Mouse (Mus musculus) midbrain, embryonic 13.5 days (tissue): Measurements from ENCODE around the gene Nbeal2. TPM values are rescaled to one million over a fixed set of nuclear protein-coding genes. Genes with fewer than 3 reads are reported as not detected.
A peak's percentile ranks its signal among the peaks of the same experiment; 100 is the strongest.

Experiments
- ATAC-seq: fragments of 200-750 bp; cut with Nextera tagmentation; 2 replicates; pipeline ENCODE4 v1.8.0; 2017; ENCODE audit warnings: mild to moderate bottlenecking, moderate TSS enrichment, moderate library complexity
- H3K27ac ChIP-seq: fragments of 300-500 bp; sonication (generic); 2 replicates; pipeline ENCODE4 v1.5.1; 2015; ENCODE audit warnings: inconsistent platforms, mild to moderate bottlenecking, moderate library complexity
- H3K27me3 ChIP-seq: fragments of 300-500 bp; sonication (generic); 2 replicates; pipeline ENCODE4 v1.6.1; 2015; ENCODE audit warnings: mild to moderate bottlenecking, inconsistent platforms
- H3K36me3 ChIP-seq: fragments of 300-500 bp; sonication (generic); 2 replicates; pipeline ENCODE4 v1.6.1; 2015; ENCODE audit warnings: mild to moderate bottlenecking, inconsistent platforms
- H3K4me1 ChIP-seq: fragments of 300-500 bp; sonication (generic); replicated peaks from 2 replicates; pipeline ENCODE4 v1.6.1; 2015; ENCODE audit warnings: inconsistent platforms
- H3K4me2 ChIP-seq: fragments of 300-500 bp; sonication (generic); replicated peaks from 2 replicates; pipeline ENCODE4 v1.6.1; 2015; ENCODE audit warnings: moderate library complexity, mild to moderate bottlenecking, inconsistent platforms
- H3K4me3 ChIP-seq: fragments of 300-500 bp; sonication (generic); replicated peaks from 2 replicates; pipeline ENCODE4 v1.5.1; 2015; ENCODE audit warnings: mild to moderate bottlenecking, inconsistent platforms
- H3K9ac ChIP-seq: fragments of 300-500 bp; sonication (generic); replicated peaks from 2 replicates; pipeline ENCODE4 v1.6.1; 2015; ENCODE audit warnings: mild to moderate bottlenecking, inconsistent platforms
- H3K9me3 ChIP-seq: fragments of 300-500 bp; sonication (generic); 2 replicates; pipeline ENCODE4 v1.6.1; 2016; ENCODE audit warnings: mild to moderate bottlenecking, inconsistent platforms
- WGBS: fragments of 180-500 bp; shearing (Covaris S2); methylation state at CpG from one replicate; pipeline ENCODE4 v1.1.7; 2015; 5-methylcytosine and 5-hydroxymethylcytosine counted together
- polyA plus RNA-seq: library from polyadenylated mRNA; unstranded; fragments of >200 nt; fragmentation: Nextera tagmentation; extraction: Ambion mirVana; gene quantifications from 2 replicates; pipeline ENCODE4 v1.2.1, GENCODE M21; 2015

Nbeal2 gene
- polyA plus RNA-seq = 2.0 and 3.1 TPM in 2 replicates

DNA sequence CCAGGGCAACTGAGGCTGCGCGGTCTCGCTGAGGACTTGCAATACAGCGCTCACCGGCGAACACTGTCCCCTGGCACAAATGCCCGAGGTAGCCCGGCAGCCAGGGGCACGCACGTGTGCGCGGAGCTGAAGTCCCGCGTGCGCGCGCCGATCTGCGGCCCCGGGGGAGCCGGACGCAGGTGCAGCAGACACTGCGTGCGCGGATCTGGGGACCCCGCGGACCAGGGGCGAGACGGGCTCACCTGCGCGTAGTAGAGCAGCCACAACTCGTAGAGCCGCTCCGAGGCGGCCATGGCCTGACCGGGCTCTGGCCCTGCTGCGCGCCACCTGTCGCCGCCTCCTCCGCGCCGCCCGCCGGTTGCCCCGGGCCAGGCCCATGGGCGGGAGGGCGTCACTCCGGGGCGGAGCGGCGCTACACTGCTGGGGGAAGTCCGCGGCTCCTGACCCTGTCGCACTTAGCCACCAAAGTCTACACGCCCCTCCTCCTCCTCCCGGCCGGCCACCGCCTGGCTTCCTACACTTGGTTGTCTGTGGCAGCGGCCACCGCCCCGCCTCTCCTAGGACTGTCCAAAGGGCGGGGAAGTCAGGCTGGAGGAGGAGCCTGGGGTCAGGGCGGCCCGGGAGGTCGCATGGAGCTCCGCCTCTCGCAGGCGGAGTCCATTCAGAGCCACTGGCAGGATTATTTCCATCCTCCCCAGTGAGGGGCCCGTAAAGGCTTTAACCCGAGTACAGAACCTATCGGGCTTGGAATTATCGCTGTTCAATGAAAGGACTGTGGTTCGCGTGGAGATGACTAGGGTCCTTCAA lies at the start of gene Nbeal2:
Gene Nbeal2 (minus strand): TSS at position 507 of the 807 bp plus-strand sequence.
- Histone ChIP-seq H3K4me1 (peaks cover 76% of the 10 kb centered on the region), H3K9ac (peak within 1 kb of the TSS; percentile 80), H3K36me3 (0 out of 2 replicates have a peak, but pooled peaks cover under 1% of the 10 kb centered on the region), H3K4me3 (peak within 1 kb of the TSS; percentile 72), H3K27ac (peak within 1 kb of the TSS; percentile 30; the same call in 1 of the 2 replicates), H3K27me3 (peaks cover 29% of the 10 kb centered on the region), H3K9me3 (no peaks in the 10 kb centered on the region), H3K4me2 (peak within 1 kb of the TSS; percentile 99)
- peak; percentile 47 for ATAC-seq
- WGBS = under 1% methylated on average over 74 of the region's 75 CpGs

DNA sequence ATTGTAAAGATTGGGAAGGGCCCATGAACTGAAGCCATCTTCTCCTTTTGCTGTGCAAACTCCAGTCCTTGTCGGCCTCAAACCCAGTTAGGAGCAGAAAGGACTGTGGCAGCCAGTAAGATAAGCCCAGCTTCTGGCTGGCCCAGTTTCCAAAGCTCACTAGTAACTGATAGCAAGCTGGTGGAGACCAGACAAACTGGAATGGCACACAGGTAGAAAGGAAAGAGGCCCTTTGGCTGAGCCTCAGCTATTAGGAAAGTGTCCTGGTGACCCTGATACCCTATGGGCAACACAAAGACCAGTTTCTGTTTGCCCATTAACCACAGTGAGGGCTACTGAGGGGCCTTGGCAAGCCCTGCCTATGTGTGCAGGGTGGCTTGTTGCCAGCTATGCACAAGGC lies 48.9 kb upstream of the Nbeal2 start:
- Histone ChIP-seq H3K36me3 (peaks cover 17% of the 10 kb centered on the region), H3K4me1 (no peaks in the 10 kb centered on the region), H3K27ac (no peak overlapping the region), H3K4me2 (no peak overlapping the region), H3K9ac (no peak overlapping the region), H3K27me3 (no peaks in the 10 kb centered on the region), H3K4me3 (no peak overlapping the region), H3K9me3 (no peaks in the 10 kb centered on the region)
- ATAC-seq = no peak
- 87% methylated on average over 1 of the region's 1 CpGs for WGBS

GRCm38 (mm10) chr9:110701114-110702032 lies 47.4 kb upstream of the Nbeal2 start:
- Histone ChIP-seq H3K27me3 (no peaks in the 10 kb centered on the region), H3K4me3 (no peak overlapping the region), H3K9ac (no peak overlapping the region), H3K4me1 (no peaks in the 10 kb centered on the region), H3K4me2 (no peak overlapping the region), H3K9me3 (no peaks in the 10 kb centered on the region), H3K36me3 (peaks cover 20% of the 10 kb centered on the region), H3K27ac (no peak overlapping the region)
- no peak for ATAC-seq
- 68% methylated on average over 11 of the region's 12 CpGs for WGBS

GRCm38 (mm10) chr9:110699574-110699973 lies 45.6 kb upstream of the Nbeal2 start:
- Histone ChIP-seq H3K36me3 (peaks cover 32% of the 10 kb centered on the region), H3K27ac (no peak overlapping the region), H3K4me1 (no peaks in the 10 kb centered on the region), H3K4me2 (no peak overlapping the region), H3K27me3 (no peaks in the 10 kb centered on the region), H3K4me3 (no peak overlapping the region), H3K9me3 (no peaks in the 10 kb centered on the region), H3K9ac (no peak overlapping the region)
- no peak for ATAC-seq
- WGBS = 91% methylated on average over 3 of the region's 3 CpGs

- H3K9me3 ChIP-seq = no peaks in the 10 kb centered on the region
- H3K4me3 ChIP-seq = no peak overlapping the region
- no peak overlapping the region for H3K4me2 ChIP-seq
- H3K27me3 ChIP-seq = no peaks in the 10 kb centered on the region
- H3K27ac ChIP-seq = no peak overlapping the region
- ATAC-seq = no peak
- no peak overlapping the region for H3K9ac ChIP-seq
- peaks cover 48% of the 10 kb centered on the region for H3K36me3 ChIP-seq
- WGBS = 89% methylated on average over 3 of the region's 3 CpGs
- H3K4me1 ChIP-seq = no peaks in the 10 kb centered on the region
Observed at GRCm38 (mm10) chr9:110697465-110697864, 43.5 kb upstream of the Nbeal2 start.

- no peak for ATAC-seq
- 91% methylated on average over 5 of the region's 5 CpGs for WGBS
- H3K36me3 ChIP-seq = peaks cover 47% of the 10 kb centered on the region
Observed at GRCm38 (mm10) chr9:110696427-110696826, 42.5 kb upstream of the Nbeal2 start.

GRCm38 (mm10) chr9:110695165-110695755 lies 41.3 kb upstream of the Nbeal2 start:
- Histone ChIP-seq H3K36me3 (peaks cover 47% of the 10 kb centered on the region), H3K4me2 (no peak overlapping the region), H3K9ac (no peak overlapping the region), H3K4me1 (no peaks in the 10 kb centered on the region), H3K4me3 (no peak overlapping the region), H3K9me3 (no peaks in the 10 kb centered on the region), H3K27ac (no peak overlapping the region), H3K27me3 (no peaks in the 10 kb centered on the region)
- 89% methylated on average over 4 of the region's 4 CpGs for WGBS
- no peak for ATAC-seq

More at GRCm38 (mm10) chr9:110696427-110696826, 42.5 kb upstream of the Nbeal2 start:
- Histone ChIP-seq H3K4me2 (no peak overlapping the region), H3K9ac (no peak overlapping the region), H3K27me3 (no peaks in the 10 kb centered on the region), H3K9me3 (no peaks in the 10 kb centered on the region), H3K27ac (no peak overlapping the region), H3K4me3 (no peak overlapping the region), H3K4me1 (no peaks in the 10 kb centered on the region)

DNA sequence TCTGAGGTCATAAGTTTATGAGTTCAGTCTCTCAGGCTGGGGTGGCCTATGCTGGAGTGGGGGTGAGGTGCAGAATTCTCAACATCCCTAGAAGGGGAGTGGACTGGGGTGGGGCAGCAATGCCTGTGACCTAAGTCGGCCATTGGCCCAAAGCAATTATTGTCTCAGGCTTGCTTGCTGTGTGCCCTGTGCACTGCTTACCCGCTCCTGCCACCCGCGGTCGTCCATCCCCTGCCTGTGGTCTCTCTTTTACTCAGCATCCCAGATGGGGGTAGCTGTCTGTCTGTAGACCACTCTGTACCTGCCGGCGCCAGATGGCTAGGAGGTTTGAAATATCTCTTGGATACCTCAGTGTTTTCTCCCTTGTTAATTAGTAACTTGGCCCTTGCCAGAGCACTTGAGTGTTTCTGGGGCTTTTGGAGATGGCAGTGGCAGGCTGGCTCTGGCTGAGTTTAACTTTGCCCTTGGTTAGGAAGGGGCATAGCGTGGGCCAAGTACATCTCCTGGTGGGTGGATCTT lies 35.4 kb upstream of the Nbeal2 start:
- no peak overlapping the region for H3K4me2 ChIP-seq
- ATAC-seq = no peak
- peaks cover 29% of the 10 kb centered on the region for H3K4me1 ChIP-seq
- peaks cover 16% of the 10 kb centered on the region for H3K36me3 ChIP-seq
- no peak overlapping the region for H3K4me3 ChIP-seq
- H3K9me3 ChIP-seq = no peaks in the 10 kb centered on the region
- 95% methylated on average over 8 of the region's 8 CpGs for WGBS
- no peak overlapping the region for H3K27ac ChIP-seq
- no peak overlapping the region for H3K9ac ChIP-seq
- H3K27me3 ChIP-seq = no peaks in the 10 kb centered on the region

DNA sequence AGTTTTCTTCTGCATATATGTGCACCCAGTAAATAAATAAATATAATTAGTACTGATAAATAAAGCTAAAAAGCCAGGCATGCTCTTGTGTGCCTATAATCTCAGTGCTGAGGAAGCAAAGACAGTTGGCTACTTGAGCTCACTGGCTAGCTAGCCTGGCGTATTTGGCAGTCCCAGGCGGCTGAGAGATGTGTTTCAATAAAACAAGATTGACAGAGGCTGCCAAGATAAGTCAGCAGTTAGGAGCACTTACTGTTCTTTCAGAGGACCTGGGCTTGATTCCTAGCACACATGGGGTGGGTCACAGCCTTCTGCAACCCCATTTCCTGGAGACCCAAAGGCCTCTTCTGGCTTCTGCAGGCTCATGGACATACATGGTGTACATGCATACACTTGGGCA lies 33.9 kb upstream of the Nbeal2 start:
- 82% methylated on average over 2 of the region's 2 CpGs for WGBS
- H3K9ac ChIP-seq = no peak overlapping the region
- H3K4me1 ChIP-seq = peaks cover 42% of the 10 kb centered on the region
- no peaks in the 10 kb centered on the region for H3K9me3 ChIP-seq
- no peaks in the 10 kb centered on the region for H3K27me3 ChIP-seq
- H3K4me3 ChIP-seq = no peak overlapping the region
- ATAC-seq = no peak
- no peak overlapping the region for H3K27ac ChIP-seq
- peaks cover 3% of the 10 kb centered on the region; the same call in 1 of the 2 replicates for H3K36me3 ChIP-seq
- H3K4me2 ChIP-seq = no peak overlapping the region

DNA sequence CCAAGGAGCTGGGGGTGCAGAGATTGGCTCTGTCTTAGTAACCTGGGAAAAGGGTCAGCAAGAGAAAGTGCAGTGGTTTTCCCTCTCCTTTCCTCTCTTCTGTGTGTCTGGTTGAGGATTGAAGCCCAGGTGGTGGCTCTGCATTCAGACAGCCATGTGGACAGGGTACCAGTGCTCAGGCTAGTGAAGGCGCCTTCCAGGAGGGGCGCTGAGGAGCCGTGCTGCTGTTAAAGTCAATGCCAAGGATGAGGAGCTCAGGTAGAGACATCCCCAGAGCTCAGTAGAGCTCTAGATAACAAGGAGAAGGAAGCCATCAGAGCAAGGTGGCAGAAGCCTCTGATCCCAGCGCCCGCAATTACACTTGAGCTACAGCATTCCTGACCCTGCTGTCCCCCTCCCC lies 33.1 kb upstream of the Nbeal2 start:
- H3K4me1 ChIP-seq = peaks cover 49% of the 10 kb centered on the region
- no peaks in the 10 kb centered on the region for H3K27me3 ChIP-seq
- no peaks in the 10 kb centered on the region for H3K9me3 ChIP-seq
- H3K36me3 ChIP-seq = no peaks in the 10 kb centered on the region
- WGBS = 60% methylated on average over 5 of the region's 5 CpGs
- H3K4me2 ChIP-seq = no peak overlapping the region
- no peak for ATAC-seq
- no peak overlapping the region for H3K4me3 ChIP-seq
- H3K9ac ChIP-seq = no peak overlapping the region
- H3K27ac ChIP-seq = no peak overlapping the region

DNA sequence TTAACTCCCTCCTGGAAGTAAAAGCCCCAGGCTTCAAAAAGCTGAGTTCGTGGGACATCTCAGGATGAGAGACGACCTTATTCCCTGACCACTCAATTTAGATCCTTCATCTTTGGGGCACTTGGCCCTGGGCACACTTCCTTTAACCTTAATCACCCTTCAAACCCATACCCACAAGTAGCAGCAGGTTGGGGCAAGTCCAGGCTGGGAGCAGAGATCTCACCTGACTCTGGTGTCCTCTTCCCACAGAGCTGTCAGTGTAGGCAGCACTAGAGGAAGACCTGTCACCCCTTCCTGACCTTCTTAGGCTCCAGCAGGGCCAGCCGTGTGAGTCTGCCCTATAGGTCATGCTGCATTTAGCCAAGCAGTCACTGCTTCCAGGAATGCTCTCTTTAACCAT lies 32.5 kb upstream of the Nbeal2 start:
- Histone ChIP-seq H3K9ac (no peak overlapping the region), H3K27me3 (no peaks in the 10 kb centered on the region), H3K9me3 (no peaks in the 10 kb centered on the region), H3K36me3 (no peaks in the 10 kb centered on the region), H3K4me1 (peaks cover 54% of the 10 kb centered on the region), H3K27ac (no peak overlapping the region), H3K4me3 (no peak overlapping the region), H3K4me2 (no peak overlapping the region)
- no peak for ATAC-seq
- 61% methylated on average over 3 of the region's 3 CpGs for WGBS
